Mouse (Mus musculus) erythroblast, embryonic 14.5 days (primary cell): Measurements from ENCODE around the gene Zc3h18. TPM values are rescaled to one million over a fixed set of nuclear protein-coding genes. Genes with fewer than 3 reads are reported as not detected.

Experiments
- H3K27me3 ChIP-seq: 2 replicates; pipeline ENCODE4 v1.6.1; 2012; ENCODE audit warnings: inconsistent platforms; ENCODE audit not compliant: control insufficient read depth
- H3K36me3 ChIP-seq: 2 replicates; pipeline ENCODE4 v1.6.1; 2012; ENCODE audit warnings: mild to moderate bottlenecking, inconsistent platforms; ENCODE audit not compliant: control insufficient read depth
- H3K4me1 ChIP-seq: 2 replicates; pipeline ENCODE4 v1.6.1; 2012; ENCODE audit warnings: inconsistent platforms; ENCODE audit not compliant: control insufficient read depth
- H3K4me3 ChIP-seq: replicated peaks from 2 replicates; pipeline ENCODE3; 2012; ENCODE audit warnings: moderate library complexity, mild to moderate bottlenecking, inconsistent platforms
- H3K9me3 ChIP-seq: 2 replicates; pipeline ENCODE4 v1.6.1; 2012; ENCODE audit warnings: low read length, inconsistent platforms, mixed read lengths; ENCODE audit not compliant: control insufficient read depth
- GATA1 ChIP-seq: IDR thresholded peaks from 2 replicates; pipeline ENCODE4 v1.6.1; 2012; ENCODE audit warnings: low read length, inconsistent platforms, mixed read lengths
- TAL1 ChIP-seq: IDR thresholded peaks from 3 replicates; pipeline ENCODE4 v1.6.1; 2012; ENCODE audit warnings: low read length, inconsistent platforms, mixed read lengths
- polyA plus RNA-seq: library from polyadenylated mRNA; stranded (reverse); fragments of >175 nt; gene quantifications from 2 replicates; pipeline ENCODE4 v1.2.3, GENCODE M21; 2012

The Zc3h18 gene
- polyA plus RNA-seq, 1 experiment, result 10.0 TPM

- H3K36me3 ChIP-seq, result no peaks in the 10 kb centered on the region; the same call in 1 of the 2 replicates
- H3K4me3 ChIP-seq, result no peak overlapping the region
- H3K4me1 ChIP-seq, result peaks cover 30% of the 10 kb centered on the region
- TF ChIP-seq GATA1 (no peak), TAL1 (no peak)
- no peaks in the 10 kb centered on the region for H3K9me3 ChIP-seq
- peaks cover 9% of the 10 kb centered on the region for H3K27me3 ChIP-seq
Observed at GRCm38 (mm10) chr8:122445203-122445602, 68.8 kb downstream of the Zc3h18 start.

GRCm38 (mm10) chr8:122451161-122451703 lies 74.8 kb downstream of the Zc3h18 start:
- Histone ChIP-seq H3K4me3 (no peak overlapping the region), H3K27me3 (peaks cover 14% of the 10 kb centered on the region), H3K4me1 (no peaks in the 10 kb centered on the region; the same call in 1 of the 2 replicates), H3K9me3 (no peaks in the 10 kb centered on the region), H3K36me3 (no peaks in the 10 kb centered on the region)
- TF ChIP-seq GATA1, result no peak
- no peak for TF ChIP-seq TAL1

- Histone ChIP-seq H3K4me1 (no peaks in the 10 kb centered on the region; the same call in 1 of the 2 replicates), H3K9me3 (no peaks in the 10 kb centered on the region), H3K36me3 (no peaks in the 10 kb centered on the region), H3K27me3 (peaks cover 19% of the 10 kb centered on the region), H3K4me3 (no peak overlapping the region)
- TF ChIP-seq GATA1 (no peak), TAL1 (no peak)
Observed at GRCm38 (mm10) chr8:122452154-122452553, 75.7 kb downstream of the Zc3h18 start.

GRCm38 (mm10) chr8:122454409-122454808 lies 78.0 kb downstream of the Zc3h18 start:
- Histone ChIP-seq H3K4me1 (no peaks in the 10 kb centered on the region; the same call in 1 of the 2 replicates), H3K9me3 (no peaks in the 10 kb centered on the region), H3K27me3 (peaks cover 34% of the 10 kb centered on the region), H3K36me3 (no peaks in the 10 kb centered on the region), H3K4me3 (no peak overlapping the region)
- no peak for TF ChIP-seq GATA1
- no peak for TF ChIP-seq TAL1

GRCm38 (mm10) chr8:122457171-122457570 lies 80.8 kb downstream of the Zc3h18 start:
- Histone ChIP-seq H3K27me3 (peaks cover 62% of the 10 kb centered on the region), H3K4me1 (peaks cover 11% of the 10 kb centered on the region), H3K4me3 (no peak overlapping the region), H3K9me3 (peaks cover 7% of the 10 kb centered on the region; the same call in 1 of the 2 replicates), H3K36me3 (no peaks in the 10 kb centered on the region)
- TF ChIP-seq TAL1 (no peak), GATA1 (no peak)

GRCm38 (mm10) chr8:122459218-122459900 lies 83.0 kb downstream of the Zc3h18 start:
- no peak overlapping the region for H3K4me3 ChIP-seq
- peaks cover 7% of the 10 kb centered on the region; the same call in 1 of the 2 replicates for H3K9me3 ChIP-seq
- H3K36me3 ChIP-seq, result no peaks in the 10 kb centered on the region
- TF ChIP-seq TAL1 (no peak), GATA1 (no peak)
- H3K27me3 ChIP-seq, result peaks cover 82% of the 10 kb centered on the region
- peaks cover 21% of the 10 kb centered on the region for H3K4me1 ChIP-seq

- peaks cover 23% of the 10 kb centered on the region for H3K4me1 ChIP-seq
- peaks cover 82% of the 10 kb centered on the region for H3K27me3 ChIP-seq
- no peaks in the 10 kb centered on the region for H3K36me3 ChIP-seq
- no peak overlapping the region for H3K4me3 ChIP-seq
- TF ChIP-seq TAL1, result no peak
- no peak for TF ChIP-seq GATA1
- peaks cover 7% of the 10 kb centered on the region; the same call in 1 of the 2 replicates for H3K9me3 ChIP-seq
Observed at GRCm38 (mm10) chr8:122459990-122460389, 83.6 kb downstream of the Zc3h18 start.

- H3K4me1 ChIP-seq, result peaks cover 26% of the 10 kb centered on the region
- H3K9me3 ChIP-seq, result peaks cover 7% of the 10 kb centered on the region; the same call in 1 of the 2 replicates
- peak within 1 kb of the TSS; percentile 17 for H3K4me3 ChIP-seq
- TF ChIP-seq GATA1 (no peak), TAL1 (no peak)
- no peaks in the 10 kb centered on the region; the same call in 1 of the 2 replicates for H3K36me3 ChIP-seq
- peaks cover 80% of the 10 kb centered on the region for H3K27me3 ChIP-seq
Observed at GRCm38 (mm10) chr8:122460524-122461472, 84.4 kb downstream of the Zc3h18 start, which contains the start of gene Snai3. Snai3 (minus strand) TSS chr8:122460733.
